ENCODE assay signal across 23 mouse cellular contexts in genomic region chrX:53099951-53100350, GRCm38 (mm10).
DNase-seq lines count a peak whose midpoint lies in the region; ATAC-seq and TF ChIP-seq lines count a peak whose summit lies in the region.
"Had no signal": no experiment of that assay in that cellular context is flagged by ENCODE, and none has a peak within 500 bp of the region (broad histone marks: within the 10 kb centered on the region; RNA-seq: fewer than 3 reads in every experiment).

No protein-coding gene starts in this region.

- intact Hi-C loops in heart, postnatal 36 days (cut with DNase I), result no loop called here

- no peak for ATAC-seq in heart, postnatal 0 days (ENCODE audit: insufficient read depth, low read depth)
- peak; percentile 47; the same call in 1 of the 2 replicates for ATAC-seq in stomach, postnatal 0 days (ENCODE audit: low FRiP score, low TSS enrichment)
- ATAC-seq in hindbrain, postnatal 0 days, result no peak
- ATAC-seq: forebrain, embryonic 16.5 days; hindbrain, embryonic 16.5 days had no signal

- DNase-seq in heart, embryonic 10.5 days (ENCODE audit: low spot score), result no peak
- no peak for DNase-seq in heart, adult 11 months
- no peak for DNase-seq in heart, postnatal 0 days (ENCODE audit: low spot score)
- DNase-seq in heart, postnatal 36 days, result no peak
- DNase-seq in Muller cell, postnatal 12 days (ENCODE audit: inconsistent ontology term), result peak; percentile 73
- DNase-seq in stomach, postnatal 0 days (ENCODE audit: low spot score), result no peak
- no peak for DNase-seq in hindbrain, postnatal 0 days (ENCODE audit: low spot score)
- DNase-seq: adrenal gland, adult 2 months; cerebellum, adult 9-10 months; gastrocnemius, postnatal 25 days; kidney, postnatal 36 days; layer of hippocampus, adult 9-11 months; left cerebral cortex, postnatal 4 days; lung, adult 18-20 months; retina, postnatal 1 day; thymus, postnatal 14 days had no signal

- peaks cover 10% of the 10 kb centered on the region; the same call in 1 of the 2 replicates for H3K4me1 ChIP-seq in heart, embryonic 10.5 days
- no peaks in the 10 kb centered on the region for H3K4me1 ChIP-seq in heart, postnatal 0 days (ENCODE audit: control insufficient read depth, insufficient read depth)
- no peaks in the 10 kb centered on the region for H3K4me1 ChIP-seq in stomach, postnatal 0 days (replicated peaks; ENCODE audit: control insufficient read depth, insufficient read depth)
- H3K4me1 ChIP-seq in hindbrain, postnatal 0 days (ENCODE audit: insufficient read depth, low read length), result no peaks in the 10 kb centered on the region
- H3K4me1 ChIP-seq: embryonic facial prominence, embryonic 12.5 days; midbrain, embryonic 10.5 days had no signal

- H3K36me3 ChIP-seq in heart, embryonic 10.5 days, result no peaks in the 10 kb centered on the region
- H3K36me3 ChIP-seq in heart, postnatal 0 days (replicated peaks; ENCODE audit: control insufficient read depth, insufficient read depth, low read length), result no peaks in the 10 kb centered on the region
- no peaks in the 10 kb centered on the region for H3K36me3 ChIP-seq in stomach, postnatal 0 days (ENCODE audit: control insufficient read depth, insufficient read depth, low read length)
- H3K36me3 ChIP-seq in hindbrain, postnatal 0 days (ENCODE audit: insufficient read depth, low read length), result no peaks in the 10 kb centered on the region
- H3K36me3 ChIP-seq: embryonic facial prominence, embryonic 12.5 days; midbrain, embryonic 10.5 days had no signal

- 35% methylated on average over 7 of the region's 7 CpGs for WGBS in heart, embryonic 10.5 days
- WGBS in heart, postnatal 0 days, result 30% methylated on average over 7 of the region's 7 CpGs
- WGBS in stomach, postnatal 0 days, result 48% methylated on average over 7 of the region's 7 CpGs
- 59% methylated on average over 7 of the region's 7 CpGs for WGBS in hindbrain, postnatal 0 days

- no peak overlapping the region for H3K4me2 ChIP-seq in heart, postnatal 0 days (ENCODE audit: low read depth, low read length)
- no peak overlapping the region for H3K4me2 ChIP-seq in stomach, postnatal 0 days (replicated peaks; ENCODE audit: low read depth)
- H3K4me2 ChIP-seq in hindbrain, postnatal 0 days (ENCODE audit: low read depth, low read length), result no peak overlapping the region
- H3K4me2 ChIP-seq: embryonic facial prominence, embryonic 12.5 days; liver, embryonic 11.5 days had no signal

- H3K27me3 ChIP-seq in heart, embryonic 10.5 days (ENCODE audit: insufficient read depth, poor library complexity, severe bottlenecking), result no peaks in the 10 kb centered on the region
- no peaks in the 10 kb centered on the region for H3K27me3 ChIP-seq in heart, postnatal 0 days (ENCODE audit: control insufficient read depth, insufficient read depth, low read length)
- no peaks in the 10 kb centered on the region for H3K27me3 ChIP-seq in stomach, postnatal 0 days (ENCODE audit: control insufficient read depth, insufficient read depth, low read length)
- H3K27me3 ChIP-seq in hindbrain, postnatal 0 days (ENCODE audit: insufficient read depth, low read length), result no peaks in the 10 kb centered on the region
- H3K27me3 ChIP-seq: embryonic facial prominence, embryonic 12.5 days had no signal

- no peaks in the 10 kb centered on the region for H3K9me3 ChIP-seq in heart, embryonic 10.5 days
- H3K9me3 ChIP-seq in heart, postnatal 0 days (replicated peaks; ENCODE audit: control insufficient read depth, low read length), result no peaks in the 10 kb centered on the region
- no peaks in the 10 kb centered on the region for H3K9me3 ChIP-seq in stomach, postnatal 0 days (ENCODE audit: control insufficient read depth, low read length)
- H3K9me3 ChIP-seq in hindbrain, postnatal 0 days (ENCODE audit: low read length), result no peaks in the 10 kb centered on the region
- H3K9me3 ChIP-seq: embryonic facial prominence, embryonic 12.5 days; midbrain, embryonic 10.5 days had no signal

- no peak overlapping the region for H3K4me3 ChIP-seq in heart, embryonic 10.5 days
- no peak overlapping the region for H3K4me3 ChIP-seq in heart, postnatal 0 days (ENCODE audit: low read depth, low read length)
- H3K4me3 ChIP-seq in stomach, postnatal 0 days (ENCODE audit: low read depth, low read length), result no peak overlapping the region
- H3K4me3 ChIP-seq in hindbrain, postnatal 0 days (ENCODE audit: low read length), result no peak overlapping the region
- H3K4me3 ChIP-seq: embryonic facial prominence, embryonic 12.5 days; left cerebral cortex, adult 2 months; midbrain, embryonic 10.5 days had no signal

- 0 out of 2 replicates have a peak overlapping the region, but pooled peaks have one; percentile 56 for H3K27ac ChIP-seq in heart, embryonic 10.5 days
- H3K27ac ChIP-seq in heart, postnatal 0 days (ENCODE audit: low read depth), result peak overlapping the region; percentile 20; the same call in 1 of the 2 replicates
- no peak overlapping the region for H3K27ac ChIP-seq in stomach, postnatal 0 days (replicated peaks)
- no peak overlapping the region for H3K27ac ChIP-seq in hindbrain, postnatal 0 days
- H3K27ac ChIP-seq: embryonic facial prominence, embryonic 12.5 days; left cerebral cortex, adult 2 months; macrophage; midbrain, embryonic 10.5 days had no signal

- no peak for TF ChIP-seq CTCF in heart, postnatal 0 days (IDR thresholded peaks at IDR 0.05; ENCODE audit: low read depth)
- no peak for TF ChIP-seq CTCF in stomach, postnatal 0 days (IDR thresholded peaks at IDR 0.05; ENCODE audit: low read depth)
- TF ChIP-seq CTCF in hindbrain, postnatal 0 days (IDR thresholded peaks at IDR 0.05; ENCODE audit: low read depth), result no peak

- no peak for TF ChIP-seq EP300 in heart, postnatal 0 days (IDR thresholded peaks at IDR 0.05; ENCODE audit: low read depth)
- TF ChIP-seq EP300 in stomach, postnatal 0 days (optimal IDR thresholded peaks at IDR 0.05), result no peak

- no peak overlapping the region for H3K9ac ChIP-seq in heart, postnatal 0 days (replicated peaks; ENCODE audit: low read depth, low read length)
- H3K9ac ChIP-seq in stomach, postnatal 0 days (ENCODE audit: low read length), result no peak overlapping the region
- H3K9ac ChIP-seq in hindbrain, postnatal 0 days (replicated peaks; ENCODE audit: low read length), result no peak overlapping the region
- H3K9ac ChIP-seq: embryonic facial prominence, embryonic 12.5 days had no signal

Comparison
In these comparisons a context has a peak if more than half of its experiments do, and no peak if none do; other contexts are left out.
1. H3K27ac ChIP-seq: peak in heart, embryonic 10.5 days (single experiment) and heart, postnatal 0 days (single experiment); none in stomach, postnatal 0 days (single experiment) and hindbrain, postnatal 0 days (single experiment).